Comparison of ENCODE assay signal across 19 mouse cellular contexts in the genomic region with DNA sequence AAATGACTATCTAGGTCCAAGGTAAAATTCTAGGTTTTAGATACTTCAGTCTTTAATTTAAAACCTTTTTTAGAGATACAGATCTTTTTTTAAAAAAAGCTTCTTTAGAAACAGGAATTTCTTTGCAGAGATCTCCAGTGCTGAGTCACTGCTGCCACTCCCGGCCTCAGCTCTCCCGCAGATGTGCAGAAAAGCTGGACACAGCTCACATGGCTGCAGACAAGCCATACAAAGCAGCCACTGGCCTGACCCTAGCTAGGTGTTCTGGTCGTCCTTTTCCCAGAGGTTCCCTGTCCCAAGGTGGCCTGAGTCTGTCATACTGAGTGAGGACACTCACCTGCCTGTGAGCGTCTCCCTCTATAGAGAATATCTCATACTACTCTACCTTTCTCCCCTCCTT.
"Had no signal": no experiment of that assay in that cellular context is flagged by ENCODE, and none has a peak within 500 bp of the region (broad histone marks: within the 10 kb centered on the region; RNA-seq: fewer than 3 reads in every experiment).

No protein-coding gene starts in this region.

- H3K4me3 ChIP-seq: limb, embryonic 13.5 days; megakaryocyte, embryonic 14.5 days; midbrain, embryonic 15.5 days; neural tube, embryonic 13.5 days had no signal

- DNase-seq: kidney, postnatal 36 days; layer of hippocampus, adult 9-11 months; layer of hippocampus, postnatal 36 days; left cerebral cortex, postnatal 4 days; lung, embryonic 14.5 days; lung, postnatal 10 days; lung, postnatal 4 days; retina, postnatal 1 day; right cerebral cortex, postnatal 4 days; spleen, adult 18-20 months; thymus, adult 18-20 months; thymus, postnatal 14 days had no signal

- ATAC-seq: midbrain, embryonic 15.5 days had no signal

- H3K9ac ChIP-seq: limb, embryonic 13.5 days; lung, embryonic 14.5 days; midbrain, embryonic 15.5 days; neural tube, embryonic 13.5 days had no signal

- H3K27ac ChIP-seq: kidney, postnatal 0 days; limb, embryonic 13.5 days; midbrain, embryonic 15.5 days; neural tube, embryonic 13.5 days had no signal

- H3K4me2 ChIP-seq: limb, embryonic 13.5 days; liver, embryonic 11.5 days; lung, embryonic 14.5 days; midbrain, embryonic 11.5 days; midbrain, embryonic 15.5 days; neural tube, embryonic 13.5 days had no signal

- H3K27me3 ChIP-seq: limb, embryonic 13.5 days; megakaryocyte, embryonic 14.5 days; midbrain, embryonic 15.5 days; neural tube, embryonic 13.5 days had no signal

- H3K36me3 ChIP-seq: midbrain, embryonic 15.5 days had no signal

- H3K4me1 ChIP-seq: limb, embryonic 13.5 days; midbrain, embryonic 15.5 days had no signal

- H3K9me3 ChIP-seq: limb, embryonic 13.5 days; megakaryocyte, embryonic 14.5 days; midbrain, embryonic 15.5 days; neural tube, embryonic 13.5 days had no signal
